Mouse (Mus musculus): ENCODE measurements around the gene Fermt3. TPM values are rescaled to one million over a fixed set of nuclear protein-coding genes. Genes with fewer than 3 reads are reported as not detected.
A peak's percentile ranks its signal among the peaks of the same experiment; 100 is the strongest.

Fermt3 gene
- polyA plus RNA-seq, 1 experiment from 2014 or later: 4.0 TPM

- peaks cover 42% of the 10 kb centered on the region for H3K4me1 ChIP-seq (ENCODE audit: control insufficient read depth, insufficient read depth, low read depth, low read length)
- H3K4me3 ChIP-seq (ENCODE audit: low read length): peak overlapping the region; percentile 68
- H3K4me2 ChIP-seq (ENCODE audit: low read length): peak overlapping the region; percentile 73
- ATAC-seq: no peak
- no peaks in the 10 kb centered on the region for H3K9me3 ChIP-seq (ENCODE audit: control insufficient read depth, low read length)
- no peaks in the 10 kb centered on the region for H3K27me3 ChIP-seq (replicated peaks; ENCODE audit: control insufficient read depth, insufficient read depth, low read length)
- H3K27ac ChIP-seq (ENCODE audit: low read depth, low read length): peak overlapping the region; percentile 97; the same call in 1 of the 2 replicates
- 53% methylated on average over 3 of the region's 3 CpGs for WGBS
- peaks cover 17% of the 10 kb centered on the region for H3K36me3 ChIP-seq (ENCODE audit: control insufficient read depth, insufficient read depth, low read length)
- peak overlapping the region; percentile 84 for H3K9ac ChIP-seq (ENCODE audit: low read depth, low read length)
Observed at GRCm38 (mm10) chr19:6978639-6978974, 40.7 kb downstream of the Fermt3 start.

DNA sequence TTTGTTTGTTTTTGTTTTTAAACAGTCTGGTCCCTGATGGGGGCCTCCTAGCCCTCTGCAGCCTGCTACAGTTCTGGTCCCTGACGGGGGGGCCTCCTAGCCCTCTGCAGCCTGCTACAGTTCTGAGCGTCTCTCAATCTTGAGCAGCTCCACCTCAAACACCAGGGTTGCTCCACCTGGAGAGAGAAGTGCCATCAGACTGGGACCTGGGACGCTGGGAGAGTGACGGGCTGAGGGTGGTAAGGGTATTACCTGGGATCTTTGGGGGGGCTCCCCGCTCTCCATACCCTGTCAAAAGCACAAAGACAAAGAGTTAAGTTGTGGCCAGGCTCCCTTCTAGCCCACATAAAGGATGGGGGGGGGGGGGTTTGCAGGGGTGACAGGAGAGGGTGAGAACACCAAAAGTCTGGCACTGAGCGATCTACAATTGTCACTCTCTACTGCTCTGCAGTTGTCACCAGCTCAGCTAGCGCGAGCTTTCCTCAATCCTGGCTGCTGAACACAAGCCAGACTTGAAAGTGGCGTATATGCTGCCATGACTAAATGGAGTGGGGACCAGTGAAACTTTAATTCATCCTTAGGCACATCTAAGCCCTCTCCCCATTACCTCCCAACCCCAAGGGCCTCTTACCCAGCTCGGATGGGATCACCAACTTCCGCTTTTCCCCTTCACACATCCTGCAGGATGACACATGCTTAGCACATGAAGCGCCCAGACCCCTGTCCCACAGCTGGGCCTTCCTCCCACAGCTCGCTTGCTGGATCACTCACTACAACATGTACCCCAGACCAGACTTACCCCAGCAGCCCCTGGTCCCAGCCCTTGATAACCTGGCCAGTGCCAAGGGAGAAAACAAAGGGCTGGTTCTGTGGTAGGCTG lies 41.3 kb downstream of the Fermt3 start:
- 75% methylated on average over 13 of the region's 13 CpGs for WGBS
- Histone ChIP-seq H3K27me3 (replicated peaks; ENCODE audit: control insufficient read depth, insufficient read depth, low read length) (no peaks in the 10 kb centered on the region), H3K9me3 (ENCODE audit: control insufficient read depth, low read length) (no peaks in the 10 kb centered on the region), H3K36me3 (ENCODE audit: control insufficient read depth, insufficient read depth, low read length) (peaks cover 17% of the 10 kb centered on the region), H3K4me2 (ENCODE audit: low read length) (peak overlapping the region; percentile 73), H3K27ac (ENCODE audit: low read depth, low read length) (peak overlapping the region; percentile 97; the same call in 1 of the 2 replicates), H3K9ac (ENCODE audit: low read depth, low read length) (peak overlapping the region; percentile 27), H3K4me1 (ENCODE audit: control insufficient read depth, insufficient read depth, low read depth, low read length) (peaks cover 42% of the 10 kb centered on the region), H3K4me3 (ENCODE audit: low read length) (peak overlapping the region; percentile 68)
- no peak for ATAC-seq

- peak within 1 kb of the TSS; percentile 58 for H3K4me3 ChIP-seq (ENCODE audit: low read length)
- peak within 1 kb of the TSS; percentile 94 for H3K4me2 ChIP-seq (ENCODE audit: low read length)
- peaks cover 11% of the 10 kb centered on the region for H3K36me3 ChIP-seq (ENCODE audit: control insufficient read depth, insufficient read depth, low read length)
- peak within 1 kb of the TSS; percentile 95 for H3K27ac ChIP-seq (ENCODE audit: low read depth, low read length)
- peaks cover 39% of the 10 kb centered on the region for H3K4me1 ChIP-seq (ENCODE audit: control insufficient read depth, insufficient read depth, low read depth, low read length)
- peak; percentile 5 for ATAC-seq
- peak within 1 kb of the TSS; percentile 83 for H3K9ac ChIP-seq (ENCODE audit: low read depth, low read length)
- under 1% methylated on average over 16 of the region's 16 CpGs for WGBS
- H3K9me3 ChIP-seq (ENCODE audit: control insufficient read depth, low read length): no peaks in the 10 kb centered on the region
- H3K27me3 ChIP-seq (replicated peaks; ENCODE audit: control insufficient read depth, insufficient read depth, low read length): peaks cover 1% of the 10 kb centered on the region; the same call in 1 of the 2 replicates
Observed at GRCm38 (mm10) chr19:6975537-6976521, 43.4 kb downstream of the Fermt3 start, which contains the start of gene Plcb3. Plcb3 (minus strand) TSS chr19:6976470.

DNA sequence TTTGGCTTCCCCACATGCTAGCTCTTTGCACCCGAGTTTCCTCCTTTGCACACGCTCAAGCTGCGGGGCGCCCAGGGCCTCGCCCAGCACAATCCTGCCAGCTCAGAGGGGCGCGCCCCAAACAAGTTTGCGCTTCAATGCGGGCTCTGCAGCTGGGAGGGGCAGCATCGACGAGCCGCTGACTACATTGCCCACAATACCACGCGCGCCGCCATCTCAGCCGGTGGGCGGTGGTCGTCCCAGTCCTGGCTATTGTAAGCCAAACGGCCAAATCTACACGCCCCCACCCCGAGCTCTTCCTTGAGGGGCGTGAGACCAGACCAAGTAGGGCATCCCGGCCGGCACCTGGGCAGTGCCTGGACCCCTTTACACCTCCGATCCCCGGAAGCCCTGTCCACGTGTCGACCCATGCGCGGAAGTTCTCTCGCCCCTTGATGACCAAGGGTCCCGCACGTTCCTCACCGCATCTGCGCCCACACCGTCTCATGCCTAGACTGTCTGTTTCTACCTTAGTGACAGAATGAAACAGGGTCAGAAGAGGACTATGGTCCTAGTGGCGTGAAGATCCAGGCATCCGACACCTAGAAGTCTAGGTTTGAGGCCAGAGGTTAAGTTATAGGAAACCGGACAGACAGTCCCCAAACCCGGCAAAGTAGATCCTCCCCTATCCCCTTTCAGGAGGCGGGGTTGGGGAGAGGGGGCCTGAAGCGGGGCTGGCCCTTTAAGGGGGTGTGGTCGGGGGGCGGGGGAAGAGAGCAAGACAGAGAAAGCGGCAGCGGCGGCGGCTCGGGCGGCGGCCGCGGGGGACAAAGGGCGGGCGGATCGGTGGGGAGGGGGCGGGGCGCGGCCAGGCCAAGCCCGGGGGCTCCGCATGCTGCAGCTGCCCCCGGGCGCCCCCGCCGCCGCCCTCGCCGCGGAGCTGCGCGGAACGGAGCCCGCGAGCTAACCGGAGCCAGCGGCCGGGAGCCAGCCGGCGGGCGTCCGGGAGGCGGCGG lies 44.8 kb downstream of the Fermt3 start, which contains the start of gene Ppp1r14b:
Gene Ppp1r14b, plus strand, starts transcription at position 758 of the 995 bp plus-strand sequence.
- Histone ChIP-seq H3K27ac (ENCODE audit: low read depth, low read length) (peak within 1 kb of the TSS; percentile 95), H3K9ac (ENCODE audit: low read depth, low read length) (peak within 1 kb of the TSS; percentile 83), H3K4me3 (ENCODE audit: low read length) (peak within 1 kb of the TSS; percentile 58), H3K4me2 (ENCODE audit: low read length) (peak within 1 kb of the TSS; percentile 94), H3K36me3 (ENCODE audit: control insufficient read depth, insufficient read depth, low read length) (peaks cover 11% of the 10 kb centered on the region), H3K27me3 (replicated peaks; ENCODE audit: control insufficient read depth, insufficient read depth, low read length) (peaks cover 10% of the 10 kb centered on the region), H3K9me3 (ENCODE audit: control insufficient read depth, low read length) (no peaks in the 10 kb centered on the region), H3K4me1 (ENCODE audit: control insufficient read depth, insufficient read depth, low read depth, low read length) (peaks cover 48% of the 10 kb centered on the region)
- ATAC-seq: peak; percentile 62
- WGBS: under 1% methylated on average over 50 of the region's 84 CpGs

GRCm38 (mm10) chr19:6973581-6974190 lies 45.6 kb downstream of the Fermt3 start:
- H3K4me2 ChIP-seq (ENCODE audit: low read length): peak overlapping the region; percentile 94
- ATAC-seq: no peak
- WGBS: 33% methylated on average over 12 of the region's 12 CpGs
- H3K9ac ChIP-seq (ENCODE audit: low read depth, low read length): peak overlapping the region; percentile 83
- peaks cover 10% of the 10 kb centered on the region for H3K27me3 ChIP-seq (replicated peaks; ENCODE audit: control insufficient read depth, insufficient read depth, low read length)
- peaks cover 11% of the 10 kb centered on the region for H3K36me3 ChIP-seq (ENCODE audit: control insufficient read depth, insufficient read depth, low read length)
- no peaks in the 10 kb centered on the region for H3K9me3 ChIP-seq (ENCODE audit: control insufficient read depth, low read length)
- H3K4me3 ChIP-seq (ENCODE audit: low read length): peak overlapping the region; percentile 58
- peaks cover 43% of the 10 kb centered on the region for H3K4me1 ChIP-seq (ENCODE audit: control insufficient read depth, insufficient read depth, low read depth, low read length)
- no peak overlapping the region for H3K27ac ChIP-seq (ENCODE audit: low read depth, low read length)

GRCm38 (mm10) chr19:6972247-6972917 lies 46.9 kb downstream of the Fermt3 start:
- Histone ChIP-seq H3K9ac (ENCODE audit: low read depth, low read length) (no peak overlapping the region), H3K36me3 (ENCODE audit: control insufficient read depth, insufficient read depth, low read length) (peaks cover 2% of the 10 kb centered on the region), H3K27me3 (replicated peaks; ENCODE audit: control insufficient read depth, insufficient read depth, low read length) (peaks cover 10% of the 10 kb centered on the region), H3K27ac (ENCODE audit: low read depth, low read length) (no peak overlapping the region), H3K4me2 (ENCODE audit: low read length) (no peak overlapping the region), H3K9me3 (ENCODE audit: control insufficient read depth, low read length) (no peaks in the 10 kb centered on the region), H3K4me3 (ENCODE audit: low read length) (no peak overlapping the region), H3K4me1 (ENCODE audit: control insufficient read depth, insufficient read depth, low read depth, low read length) (peaks cover 30% of the 10 kb centered on the region)
- WGBS: 79% methylated on average over 13 of the region's 13 CpGs
- no peak for ATAC-seq

DNA sequence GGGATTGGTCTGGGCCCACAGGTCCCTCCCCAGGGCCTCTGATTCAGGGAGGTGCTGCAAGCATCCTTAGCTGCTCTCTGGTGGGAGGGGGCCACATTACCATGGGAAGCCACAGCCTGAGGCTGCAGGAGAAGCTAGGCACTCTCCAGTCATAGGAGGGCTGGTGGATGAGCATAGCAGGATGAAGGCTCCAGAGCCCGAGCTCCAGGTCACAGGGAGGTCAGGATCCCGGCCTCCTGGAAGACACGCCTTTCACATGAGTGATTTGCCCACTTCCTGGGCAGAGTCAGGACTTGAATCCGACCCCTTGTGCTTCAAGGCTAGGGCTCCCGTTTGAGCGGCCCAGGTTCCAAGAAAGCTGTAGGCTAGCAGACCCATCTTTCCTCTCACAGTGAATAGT lies 47.6 kb downstream of the Fermt3 start:
- peak overlapping the region; percentile 5; the same call in 1 of the 2 replicates for H3K9ac ChIP-seq (ENCODE audit: low read depth, low read length)
- H3K4me2 ChIP-seq (ENCODE audit: low read length): no peak overlapping the region
- ATAC-seq: no peak
- peaks cover 24% of the 10 kb centered on the region for H3K4me1 ChIP-seq (ENCODE audit: control insufficient read depth, insufficient read depth, low read depth, low read length)
- H3K9me3 ChIP-seq (ENCODE audit: control insufficient read depth, low read length): no peaks in the 10 kb centered on the region
- H3K36me3 ChIP-seq (ENCODE audit: control insufficient read depth, insufficient read depth, low read length): no peaks in the 10 kb centered on the region
- 41% methylated on average over 6 of the region's 6 CpGs for WGBS
- no peak overlapping the region for H3K27ac ChIP-seq (ENCODE audit: low read depth, low read length)
- H3K4me3 ChIP-seq (ENCODE audit: low read length): no peak overlapping the region
- H3K27me3 ChIP-seq (replicated peaks; ENCODE audit: control insufficient read depth, insufficient read depth, low read length): peaks cover 10% of the 10 kb centered on the region
